Mouse (Mus musculus) embryonic facial prominence, embryonic 10.5 days (tissue): ENCODE measurements around the gene Gigyf2. TPM values are rescaled to one million over a fixed set of nuclear protein-coding genes. Genes with fewer than 3 reads are reported as not detected.
A peak's percentile ranks its signal among the peaks of the same experiment; 100 is the strongest.
"Not testable (repeated sequence)": the region's sequence is repeated elsewhere in the genome, so short reads cannot be mapped to it uniquely, and the experiment has no call there.

Experiments
- DNase-seq: peaks from one replicate; pipeline ENCODE4 v3.0.0-alpha.2; 2017; ENCODE audit warnings: low spot score
- H3K27ac ChIP-seq: fragments of 300-500 bp; sonication (generic); replicated peaks from 2 replicates; pipeline ENCODE4 v1.5.1; 2016; ENCODE audit warnings: mild to moderate bottlenecking
- H3K27me3 ChIP-seq: fragments of 300-500 bp; sonication (generic); replicated peaks from 2 replicates; pipeline ENCODE4 v1.6.1; 2016; ENCODE audit warnings: low read depth, mild to moderate bottlenecking; ENCODE audit not compliant: poor library complexity, severe bottlenecking
- H3K36me3 ChIP-seq: fragments of 300-500 bp; sonication (generic); replicated peaks from 2 replicates; pipeline ENCODE4 v1.6.1; 2016; ENCODE audit warnings: mild to moderate bottlenecking, moderate library complexity
- H3K4me1 ChIP-seq: fragments of 300-500 bp; sonication (generic); 2 replicates; pipeline ENCODE4 v1.6.1; 2016
- H3K4me3 ChIP-seq: fragments of 300-500 bp; sonication (generic); 2 replicates; pipeline ENCODE4 v1.5.1; 2016; ENCODE audit warnings: mild to moderate bottlenecking, moderate library complexity
- H3K9me3 ChIP-seq: fragments of 300-500 bp; sonication (generic); 2 replicates; pipeline ENCODE4 v1.6.1; 2016; ENCODE audit warnings: mild to moderate bottlenecking
- WGBS: fragments of 180-500 bp; shearing (Covaris S2); methylation state at CpG from one replicate; pipeline ENCODE4 v1.1.7; 2016; 5-methylcytosine and 5-hydroxymethylcytosine counted together
- polyA plus RNA-seq: library from polyadenylated mRNA; unstranded; fragments of >200 nt; fragmentation: Nextera tagmentation; extraction: Ambion mirVana; gene quantifications from 2 replicates; pipeline ENCODE4 v1.2.1, GENCODE M21; 2016

The Gigyf2 gene
- polyA plus RNA-seq, 1 experiment from 2014 or later = 55.2 TPM

DNA sequence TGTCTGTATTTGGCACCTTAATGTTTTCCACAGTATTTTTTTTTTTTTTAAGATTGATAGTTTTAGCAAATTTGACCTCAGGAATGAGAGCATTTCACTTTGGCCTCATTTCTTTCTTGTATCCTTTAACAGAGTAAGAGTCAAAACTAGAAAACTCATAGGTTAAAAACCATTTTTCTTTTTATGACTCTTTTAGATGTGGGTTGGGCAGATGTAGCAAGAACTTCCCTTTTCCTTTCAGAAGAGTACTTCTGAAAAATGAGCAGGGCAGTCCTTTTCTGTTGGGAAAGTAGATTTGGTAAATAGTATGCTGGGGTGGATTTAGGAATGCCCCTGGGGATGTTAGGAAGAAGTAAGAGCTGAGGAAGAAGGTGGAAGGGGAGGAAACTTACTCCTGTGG is 79.2 kb downstream of the Gigyf2 start:
- no peaks in the 10 kb centered on the region for H3K27me3 ChIP-seq
- H3K36me3 ChIP-seq = peaks cover 71% of the 10 kb centered on the region
- H3K9me3 ChIP-seq = no peaks in the 10 kb centered on the region
- H3K4me1 ChIP-seq = no peaks in the 10 kb centered on the region
- no peak overlapping the region for H3K27ac ChIP-seq
- no peak for DNase-seq
- H3K4me3 ChIP-seq = no peak overlapping the region

GRCm38 (mm10) chr1:87409380-87409779 is 82.6 kb downstream of the Gigyf2 start:
- Histone ChIP-seq H3K27me3 (no peaks in the 10 kb centered on the region), H3K4me3 (no peak overlapping the region), H3K36me3 (peaks cover 94% of the 10 kb centered on the region), H3K4me1 (no peaks in the 10 kb centered on the region), H3K9me3 (no peaks in the 10 kb centered on the region), H3K27ac (no peak overlapping the region)
- WGBS = 92% methylated on average over 4 of the region's 4 CpGs
- DNase-seq = no peak

DNA sequence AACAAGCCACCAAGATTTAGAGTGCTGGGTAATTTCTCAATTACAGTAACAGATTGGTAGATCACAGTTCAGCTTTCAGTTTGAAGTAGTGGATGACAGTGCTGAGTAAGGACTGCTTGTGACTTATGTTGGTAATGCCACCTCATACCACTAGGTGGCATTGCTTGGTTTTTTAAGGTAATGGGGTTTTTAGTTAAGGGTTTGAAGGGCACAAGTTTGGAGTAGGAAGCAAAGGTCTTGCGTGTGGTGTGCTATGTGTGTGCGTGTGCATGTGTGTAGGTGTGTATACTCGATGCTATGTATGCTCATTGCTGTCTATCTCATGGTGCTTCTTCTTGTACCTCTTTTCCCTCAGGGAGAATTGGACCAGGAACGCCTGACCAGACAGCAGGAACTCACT is 91.9 kb downstream of the Gigyf2 start:
- 88% methylated on average over 4 of the region's 4 CpGs for WGBS
- no peak for DNase-seq
- H3K4me1 ChIP-seq = no peaks in the 10 kb centered on the region
- H3K36me3 ChIP-seq = peaks cover 77% of the 10 kb centered on the region
- no peak overlapping the region for H3K27ac ChIP-seq
- no peaks in the 10 kb centered on the region for H3K9me3 ChIP-seq
- H3K4me3 ChIP-seq = no peak overlapping the region
- H3K27me3 ChIP-seq = no peaks in the 10 kb centered on the region

DNA sequence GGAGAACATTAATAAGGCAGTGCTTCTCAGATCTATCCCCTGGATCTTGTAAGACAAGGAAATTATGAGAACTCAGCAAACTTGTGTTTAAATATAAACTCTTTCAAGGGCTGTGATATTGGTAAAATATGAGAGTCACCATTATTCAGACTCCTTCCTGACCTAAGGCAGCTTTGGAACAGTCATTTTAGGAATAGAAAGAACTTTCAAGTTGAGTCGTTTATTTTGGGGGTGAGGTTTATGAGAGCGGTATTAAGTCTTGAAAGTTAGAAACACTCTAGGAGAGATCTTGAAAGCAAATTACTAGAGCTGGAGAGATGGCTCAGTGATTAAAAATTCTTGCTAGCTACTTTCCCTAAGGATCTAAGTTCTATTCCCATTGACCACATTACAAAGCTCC is 108.3 kb downstream of the Gigyf2 start:
- 96% methylated on average over 2 of the region's 2 CpGs for WGBS
- Histone ChIP-seq H3K27me3 (no peaks in the 10 kb centered on the region), H3K9me3 (no peaks in the 10 kb centered on the region), H3K36me3 (peaks cover 92% of the 10 kb centered on the region), H3K27ac (no peak overlapping the region), H3K4me1 (no peaks in the 10 kb centered on the region), H3K4me3 (no peak overlapping the region)
- DNase-seq = no peak

DNA sequence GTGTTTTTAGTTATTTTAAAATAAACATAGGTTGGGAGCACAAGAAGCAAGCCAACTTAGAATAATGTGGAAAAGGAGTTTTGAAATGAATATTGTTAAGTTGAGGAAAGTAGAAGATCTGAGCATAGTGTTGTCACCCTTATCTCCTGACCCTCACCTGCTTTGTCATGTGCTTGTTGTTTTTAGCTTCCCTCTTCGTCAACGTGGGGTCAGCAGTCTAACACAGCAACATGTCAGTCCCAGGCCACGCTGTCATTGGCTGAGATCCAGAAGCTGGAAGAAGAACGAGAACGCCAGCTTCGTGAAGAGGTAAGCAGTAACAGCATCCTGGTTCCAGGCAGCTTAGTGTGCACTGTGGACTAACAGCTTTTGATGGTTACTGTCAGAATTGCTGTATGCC is 109.8 kb downstream of the Gigyf2 start:
- no peak for DNase-seq
- H3K36me3 ChIP-seq = peaks cover 93% of the 10 kb centered on the region
- no peaks in the 10 kb centered on the region for H3K4me1 ChIP-seq
- H3K27me3 ChIP-seq = no peaks in the 10 kb centered on the region
- H3K4me3 ChIP-seq = no peak overlapping the region
- no peaks in the 10 kb centered on the region for H3K9me3 ChIP-seq
- H3K27ac ChIP-seq = no peak overlapping the region
- 89% methylated on average over 6 of the region's 6 CpGs for WGBS

GRCm38 (mm10) chr1:87447183-87448104 is 120.6 kb downstream of the Gigyf2 start:
- peak; percentile 66 for DNase-seq
- no peak overlapping the region for H3K4me3 ChIP-seq
- WGBS = 40% methylated on average over 5 of the region's 5 CpGs
- H3K4me1 ChIP-seq = no peaks in the 10 kb centered on the region
- H3K9me3 ChIP-seq = no peaks in the 10 kb centered on the region
- H3K27ac ChIP-seq = no peak overlapping the region
- H3K27me3 ChIP-seq = no peaks in the 10 kb centered on the region
- peaks cover 78% of the 10 kb centered on the region for H3K36me3 ChIP-seq

DNA sequence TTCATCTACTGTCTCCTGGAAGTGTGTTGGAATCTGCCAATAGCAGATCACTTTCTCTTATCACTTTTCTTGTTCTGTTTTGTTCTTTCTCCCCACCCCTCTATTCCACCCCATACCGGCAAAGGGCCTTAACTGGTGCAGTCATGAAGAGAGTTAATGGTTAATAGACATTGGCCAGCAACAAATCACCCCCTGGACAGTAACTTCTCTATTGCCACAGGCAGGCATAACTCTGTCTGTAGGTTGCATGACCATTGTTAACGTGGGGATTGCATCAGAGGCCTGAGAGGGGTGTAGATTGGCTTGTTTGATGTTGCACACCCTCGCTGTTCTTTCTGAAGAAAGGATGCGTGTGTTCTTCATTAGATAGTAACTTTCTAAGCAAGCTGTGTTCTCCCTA is 122.6 kb downstream of the Gigyf2 start:
- DNase-seq = no peak
- 93% methylated on average over 4 of the region's 4 CpGs for WGBS
- peaks cover 58% of the 10 kb centered on the region for H3K36me3 ChIP-seq
- no peaks in the 10 kb centered on the region for H3K27me3 ChIP-seq
- no peak overlapping the region for H3K27ac ChIP-seq
- H3K9me3 ChIP-seq = no peaks in the 10 kb centered on the region
- no peak overlapping the region for H3K4me3 ChIP-seq
- H3K4me1 ChIP-seq = no peaks in the 10 kb centered on the region

- Histone ChIP-seq H3K27ac (no peak overlapping the region), H3K9me3 (peaks cover 3% of the 10 kb centered on the region; the same call in 1 of the 2 replicates), H3K36me3 (0 out of 2 replicates have a peak, but pooled peaks cover 2% of the 10 kb centered on the region), H3K4me3 (no peak overlapping the region), H3K27me3 (no peaks in the 10 kb centered on the region), H3K4me1 (no peaks in the 10 kb centered on the region)
- no peak for DNase-seq
- 93% methylated on average over 1 of the region's 1 CpGs for WGBS
These were observed 129.6 kb downstream of the Gigyf2 start for GRCm38 (mm10) chr1:87456425-87456824.

DNA sequence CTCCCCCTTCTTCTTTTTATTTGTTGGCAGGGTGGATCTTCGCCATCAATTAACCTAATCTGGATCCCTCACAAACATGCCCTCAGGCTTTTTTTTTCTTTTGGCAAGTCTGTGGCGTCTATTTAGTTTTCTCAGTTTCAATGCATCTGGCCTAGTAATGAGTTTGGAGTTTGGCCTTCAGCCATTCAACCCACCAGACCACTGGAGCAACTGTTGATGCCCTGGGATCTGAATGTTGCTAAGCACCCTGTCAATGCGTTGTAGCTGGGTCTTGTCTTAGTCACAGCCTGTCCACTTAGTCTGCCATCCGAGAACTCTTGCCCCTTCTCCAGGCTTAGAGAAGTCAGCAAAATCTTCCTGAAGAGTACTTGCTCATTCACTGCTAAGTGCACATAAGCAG is 131.2 kb downstream of the Gigyf2 start:
- Histone ChIP-seq H3K36me3 (no peaks in the 10 kb centered on the region), H3K27me3 (no peaks in the 10 kb centered on the region), H3K4me1 (no peaks in the 10 kb centered on the region), H3K4me3 (no peak overlapping the region), H3K27ac (no peak overlapping the region), H3K9me3 (peaks cover 3% of the 10 kb centered on the region; the same call in 1 of the 2 replicates)
- DNase-seq = no peak
- WGBS = 84% methylated on average over 4 of the region's 4 CpGs

DNA sequence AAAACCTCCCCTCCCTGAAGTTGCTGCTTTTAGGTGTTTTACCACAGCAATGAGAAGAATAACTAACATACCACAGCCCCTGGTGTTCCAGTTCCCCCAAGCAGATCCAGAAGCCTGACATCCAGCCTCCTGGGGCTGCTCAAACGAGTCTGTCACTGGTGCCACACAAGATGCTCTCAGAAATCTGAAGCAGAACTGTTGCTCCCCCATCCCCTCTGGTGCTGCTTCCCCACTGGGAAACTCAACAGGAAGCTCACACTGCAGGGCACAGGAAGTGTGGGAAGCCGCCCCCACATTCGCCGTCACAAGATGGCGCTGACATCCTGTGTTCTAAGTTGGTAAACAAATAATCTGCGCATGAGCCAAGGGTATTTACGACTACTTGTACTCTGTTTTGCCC is 133.1 kb downstream of the Gigyf2 start:
- H3K4me1 ChIP-seq, DNase-seq: not testable (repeated sequence)
- WGBS = 92% methylated on average over 7 of the region's 7 CpGs

DNA sequence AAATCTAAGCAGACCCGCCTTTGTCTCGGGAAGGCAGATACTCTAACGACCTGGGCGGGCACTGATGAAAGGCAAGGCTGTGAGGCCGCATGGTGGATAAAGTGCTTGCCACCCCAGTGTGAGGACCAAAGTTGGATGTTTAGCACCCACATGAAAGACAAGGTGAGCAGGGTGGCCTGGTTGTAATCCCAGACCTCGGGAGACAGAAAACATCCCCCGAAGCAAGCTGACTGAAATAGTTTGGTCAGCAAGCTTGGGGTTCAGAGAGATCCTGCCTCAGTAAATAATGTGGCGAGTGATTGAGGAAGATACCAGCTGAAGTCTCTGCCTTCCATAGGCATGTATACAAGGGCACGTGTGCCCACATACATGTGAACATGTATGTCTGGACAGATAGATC is 140.7 kb downstream of the Gigyf2 start:
- WGBS = 84% methylated on average over 9 of the region's 9 CpGs
- H3K36me3 ChIP-seq = no peaks in the 10 kb centered on the region
- no peak for DNase-seq
- H3K27me3 ChIP-seq = peaks cover 10% of the 10 kb centered on the region; the same call in 1 of the 2 replicates
- no peaks in the 10 kb centered on the region for H3K4me1 ChIP-seq
- no peak overlapping the region for H3K27ac ChIP-seq
- H3K4me3 ChIP-seq = no peak overlapping the region
- no peaks in the 10 kb centered on the region for H3K9me3 ChIP-seq

More for the DNA sequence above, 133.1 kb downstream of the Gigyf2 start:
- not testable (repeated sequence) for H3K27me3 ChIP-seq, H3K4me3 ChIP-seq, H3K36me3 ChIP-seq, H3K9me3 ChIP-seq, H3K27ac ChIP-seq

DNA sequence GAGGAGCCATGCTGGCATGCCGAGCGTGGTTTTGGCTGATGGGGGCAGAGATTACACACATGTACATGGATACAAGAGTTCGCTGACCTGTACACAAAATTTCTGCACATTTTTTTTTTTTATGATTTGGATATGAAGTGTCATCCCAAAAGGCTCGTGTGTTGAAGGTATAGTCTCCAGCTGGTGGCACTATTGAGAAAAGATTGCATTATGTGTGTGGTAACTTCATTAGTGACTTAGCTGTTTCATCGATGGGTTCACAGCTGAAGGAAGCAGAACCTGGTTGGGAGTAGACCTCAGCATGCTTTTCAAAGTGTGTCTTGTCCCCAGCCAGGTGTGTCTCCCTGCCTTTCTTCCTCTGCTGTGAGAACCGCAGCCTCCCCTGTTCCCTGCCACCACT is 141.5 kb downstream of the Gigyf2 start:
- no peaks in the 10 kb centered on the region for H3K9me3 ChIP-seq
- no peaks in the 10 kb centered on the region for H3K4me1 ChIP-seq
- H3K27me3 ChIP-seq = peaks cover 10% of the 10 kb centered on the region; the same call in 1 of the 2 replicates
- no peak overlapping the region for H3K27ac ChIP-seq
- no peaks in the 10 kb centered on the region for H3K36me3 ChIP-seq
- 77% methylated on average over 6 of the region's 6 CpGs for WGBS
- no peak for DNase-seq
- no peak overlapping the region for H3K4me3 ChIP-seq

- 39% methylated on average over 9 of the region's 10 CpGs for WGBS
- not testable (repeated sequence) for H3K9me3 ChIP-seq
These were observed 143.2 kb downstream of the Gigyf2 start, which contains the start of gene Snorc for GRCm38 (mm10) chr1:87469971-87470370. Snorc (plus strand) TSS chr1:87470271.

More at GRCm38 (mm10) chr1:87469971-87470370, 143.2 kb downstream of the Gigyf2 start, which contains the start of gene Snorc:
- H3K4me3 ChIP-seq, DNase-seq, H3K4me1 ChIP-seq, H3K27ac ChIP-seq, H3K36me3 ChIP-seq: not testable (repeated sequence)
- peaks cover 26% of the 10 kb centered on the region for H3K27me3 ChIP-seq
